Mouse (Mus musculus): Measurements from ENCODE around the gene Mdk. TPM values are rescaled to one million over a fixed set of nuclear protein-coding genes. Genes with fewer than 3 reads are reported as not detected.

Mdk gene
- polyA plus RNA-seq, 1 experiment from 2014 or later = 50.1 TPM

DNA sequence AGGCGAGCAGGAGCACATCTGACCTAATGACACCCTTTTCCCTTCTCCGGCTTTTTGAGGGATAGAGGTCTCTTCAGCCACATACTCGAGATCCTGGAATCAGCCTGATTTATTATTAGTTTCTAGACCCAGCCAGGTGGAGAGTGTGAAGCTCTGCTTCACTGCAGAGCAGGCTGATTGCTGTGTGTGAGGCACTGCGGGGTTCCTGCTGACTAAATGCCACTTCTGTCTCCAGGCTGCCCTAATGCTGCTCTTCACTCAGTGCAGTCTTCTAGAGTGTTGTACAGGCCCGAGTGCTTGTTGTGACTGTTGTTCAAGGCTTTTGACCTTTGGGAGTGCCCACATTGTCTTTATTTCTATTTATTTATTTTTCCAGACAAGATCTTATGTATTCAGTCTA lies 29.8 kb downstream of the Mdk start:
- WGBS (ENCODE audit: insufficient replicate concordance) = 71% methylated on average over 5 of the region's 5 CpGs
- Histone ChIP-seq H3K4me1 (replicated peaks) (peaks cover 9% of the 10 kb centered on the region; the same call in 1 of the 2 replicates), H3K27me3 (no peaks in the 10 kb centered on the region), H3K9ac (no peak overlapping the region), H3K4me3 (replicated peaks) (no peak overlapping the region), H3K27ac (no peak overlapping the region), H3K36me3 (peaks cover 20% of the 10 kb centered on the region), H3K9me3 (replicated peaks) (no peaks in the 10 kb centered on the region), H3K4me2 (no peak overlapping the region)
- ATAC-seq (ENCODE audit: low read depth) (no peak), DNase-seq (no peak)

DNA sequence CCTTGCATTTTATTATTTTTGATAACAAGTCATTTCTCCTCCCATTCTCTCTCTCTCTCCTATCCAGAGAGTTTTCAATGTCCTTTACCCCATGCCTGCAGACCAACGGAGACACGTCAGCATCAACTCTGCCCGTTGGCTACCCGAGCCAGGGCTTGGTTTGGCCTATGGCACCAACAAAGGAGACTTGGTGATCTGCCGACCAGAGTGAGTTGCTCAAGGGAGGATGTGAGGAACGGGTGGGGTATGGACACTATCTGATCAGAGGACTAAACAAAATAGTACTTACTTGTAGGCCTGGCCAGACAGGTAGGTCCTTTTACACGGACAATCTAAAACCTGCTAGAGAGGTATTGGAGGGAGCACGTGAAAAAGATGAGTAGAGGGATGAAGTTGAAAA lies 31.7 kb downstream of the Mdk start:
- H3K9me3 ChIP-seq (replicated peaks) = no peaks in the 10 kb centered on the region
- H3K27ac ChIP-seq = no peak overlapping the region
- H3K4me1 ChIP-seq (replicated peaks) = peaks cover 6% of the 10 kb centered on the region; the same call in 1 of the 2 replicates
- no peak overlapping the region for H3K9ac ChIP-seq
- ATAC-seq (ENCODE audit: low read depth) (no peak), DNase-seq (no peak)
- H3K4me3 ChIP-seq (replicated peaks) = no peak overlapping the region
- no peak overlapping the region for H3K4me2 ChIP-seq
- peaks cover 16% of the 10 kb centered on the region for H3K36me3 ChIP-seq
- 73% methylated on average over 8 of the region's 8 CpGs for WGBS (ENCODE audit: insufficient replicate concordance)
- no peaks in the 10 kb centered on the region for H3K27me3 ChIP-seq

DNA sequence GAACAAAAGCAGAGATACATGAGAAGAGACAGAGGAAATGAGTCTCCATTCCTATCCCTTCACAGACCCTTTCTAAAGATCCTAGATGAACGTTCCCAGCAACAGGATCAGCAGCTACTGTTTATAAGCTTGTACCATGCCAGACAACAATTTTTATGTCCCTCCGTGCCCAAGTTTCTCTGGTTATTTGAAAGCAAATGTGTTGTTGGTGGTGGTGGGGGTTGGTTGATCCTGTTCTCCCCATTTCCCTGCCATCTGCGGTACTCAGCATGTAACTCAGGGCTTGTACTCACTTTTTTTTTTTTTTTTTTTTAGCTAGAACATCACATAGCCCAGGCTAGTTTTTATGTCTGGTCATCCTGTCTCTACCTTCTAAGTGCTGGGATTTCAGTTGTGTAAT lies 33.0 kb downstream of the Mdk start:
- no peak overlapping the region for H3K27ac ChIP-seq
- peaks cover 16% of the 10 kb centered on the region for H3K36me3 ChIP-seq
- H3K4me2 ChIP-seq = no peak overlapping the region
- H3K27me3 ChIP-seq = no peaks in the 10 kb centered on the region
- no peaks in the 10 kb centered on the region for H3K4me1 ChIP-seq (replicated peaks)
- no peak overlapping the region for H3K9ac ChIP-seq
- 79% methylated on average over 3 of the region's 3 CpGs for WGBS (ENCODE audit: insufficient replicate concordance)
- H3K9me3 ChIP-seq (replicated peaks) = no peaks in the 10 kb centered on the region
- no peak for DNase-seq
- no peak for ATAC-seq (ENCODE audit: low read depth)
- no peak overlapping the region for H3K4me3 ChIP-seq (replicated peaks)

DNA sequence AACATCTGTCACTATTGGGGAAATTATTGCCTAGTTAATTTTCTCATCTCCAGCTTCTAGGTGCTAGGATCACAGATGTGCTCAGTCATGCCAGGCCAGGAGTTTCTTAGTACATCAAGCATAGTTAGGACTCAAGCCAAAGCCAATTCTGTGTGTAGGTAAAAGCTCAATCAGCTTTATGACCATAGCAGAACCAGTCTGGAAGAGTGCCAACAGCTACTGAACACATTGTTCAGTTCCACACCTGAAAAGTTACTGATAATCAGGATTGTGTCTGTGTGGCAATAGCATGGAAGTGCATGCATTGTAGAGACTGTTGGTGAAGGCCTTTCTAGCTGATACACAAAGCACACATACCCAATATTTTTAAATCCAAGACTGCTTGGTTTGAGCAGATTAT lies 34.1 kb downstream of the Mdk start:
- no peak for ATAC-seq (ENCODE audit: low read depth)
- H3K27me3 ChIP-seq = no peaks in the 10 kb centered on the region

DNA sequence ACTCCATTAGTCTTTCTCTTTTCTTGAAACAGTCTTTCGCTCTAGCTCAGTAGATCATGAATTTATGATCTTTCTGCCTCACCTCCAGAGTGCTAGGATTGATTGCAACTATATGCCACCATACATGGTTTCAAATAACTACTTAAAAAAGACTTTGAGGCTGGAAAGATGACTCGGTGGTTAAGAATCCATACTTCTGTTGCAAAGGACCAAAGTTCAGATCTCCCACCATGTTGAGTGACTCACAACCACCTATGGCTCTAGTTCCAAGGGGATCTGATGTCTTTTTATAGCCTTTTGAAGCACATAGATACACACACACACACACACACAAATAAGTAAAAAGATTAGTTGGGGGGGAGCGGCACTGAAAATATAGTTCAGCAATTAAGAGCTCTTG lies 36.7 kb downstream of the Mdk start:
- Histone ChIP-seq H3K4me3 (replicated peaks) (no peak overlapping the region), H3K4me2 (no peak overlapping the region), H3K27me3 (no peaks in the 10 kb centered on the region), H3K9me3 (replicated peaks) (no peaks in the 10 kb centered on the region), H3K4me1 (replicated peaks) (no peaks in the 10 kb centered on the region), H3K36me3 (peaks cover 4% of the 10 kb centered on the region), H3K27ac (no peak overlapping the region), H3K9ac (no peak overlapping the region)
- ATAC-seq (ENCODE audit: low read depth) (no peak), DNase-seq (no peak)
- WGBS (ENCODE audit: insufficient replicate concordance) = 84% methylated on average over 3 of the region's 3 CpGs

More for the DNA sequence above, 34.1 kb downstream of the Mdk start:
- Histone ChIP-seq H3K4me3 (replicated peaks) (no peak overlapping the region), H3K4me1 (replicated peaks) (no peaks in the 10 kb centered on the region), H3K9ac (no peak overlapping the region), H3K9me3 (replicated peaks) (no peaks in the 10 kb centered on the region), H3K36me3 (peaks cover 16% of the 10 kb centered on the region), H3K27ac (no peak overlapping the region), H3K4me2 (no peak overlapping the region)
- no peak for DNase-seq

DNA sequence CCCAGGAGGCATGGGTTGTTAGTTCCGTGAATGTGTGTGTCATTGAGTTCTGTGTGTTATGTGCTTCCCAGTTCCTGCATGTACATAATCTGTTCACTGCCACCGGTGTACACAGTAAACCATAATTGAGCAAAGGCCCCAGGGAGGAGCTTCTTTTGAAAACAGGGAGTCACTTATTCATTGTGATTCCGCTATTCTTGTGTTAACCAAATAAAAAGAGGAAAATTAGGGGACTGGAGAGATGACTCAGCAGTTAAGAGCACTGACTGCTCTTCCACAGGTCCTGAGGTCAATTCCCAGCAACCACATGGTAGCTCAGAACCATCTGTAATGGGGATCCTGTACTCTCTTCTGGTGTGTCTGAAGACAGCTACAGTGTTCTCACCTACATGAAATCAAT lies 37.4 kb downstream of the Mdk start:
- 86% methylated on average over 3 of the region's 3 CpGs for WGBS (ENCODE audit: insufficient replicate concordance)
- Histone ChIP-seq H3K27ac (no peak overlapping the region), H3K4me2 (no peak overlapping the region), H3K4me1 (replicated peaks) (no peaks in the 10 kb centered on the region), H3K27me3 (no peaks in the 10 kb centered on the region), H3K36me3 (no peaks in the 10 kb centered on the region; the same call in 1 of the 2 replicates), H3K4me3 (replicated peaks) (no peak overlapping the region), H3K9ac (no peak overlapping the region), H3K9me3 (replicated peaks) (no peaks in the 10 kb centered on the region)
- no peak for DNase-seq
- ATAC-seq (ENCODE audit: low read depth) = no peak

DNA sequence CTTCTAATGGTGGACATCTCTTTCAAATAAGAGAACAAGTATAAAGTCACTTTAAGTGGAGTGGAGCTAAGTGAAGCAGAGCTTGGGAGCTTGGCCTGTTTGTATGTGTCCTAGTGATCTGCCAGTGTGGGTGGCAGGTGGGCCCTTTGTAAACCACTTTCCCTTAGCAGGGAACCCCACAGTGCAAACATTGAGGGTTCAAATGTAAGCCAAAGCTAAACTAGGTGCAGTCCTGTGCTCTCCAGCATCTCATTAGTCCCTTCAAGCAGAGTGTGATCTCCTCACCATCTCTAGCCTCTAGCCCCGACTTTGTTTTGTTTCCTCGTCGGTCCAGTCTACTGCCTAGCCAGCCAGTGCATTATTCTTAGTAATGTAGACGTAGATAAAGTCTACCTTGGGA lies 47.5 kb downstream of the Mdk start:
- no peak for ATAC-seq (ENCODE audit: low read depth)
- DNase-seq = no peak
- Histone ChIP-seq H3K4me2 (no peak overlapping the region), H3K4me3 (replicated peaks) (no peak overlapping the region), H3K4me1 (replicated peaks) (0 out of 2 replicates have a peak, but pooled peaks cover 4% of the 10 kb centered on the region), H3K27ac (no peak overlapping the region), H3K36me3 (peaks cover 16% of the 10 kb centered on the region), H3K9ac (no peak overlapping the region), H3K27me3 (no peaks in the 10 kb centered on the region), H3K9me3 (replicated peaks) (no peaks in the 10 kb centered on the region)
- WGBS (ENCODE audit: insufficient replicate concordance) = 79% methylated on average over 4 of the region's 4 CpGs

DNA sequence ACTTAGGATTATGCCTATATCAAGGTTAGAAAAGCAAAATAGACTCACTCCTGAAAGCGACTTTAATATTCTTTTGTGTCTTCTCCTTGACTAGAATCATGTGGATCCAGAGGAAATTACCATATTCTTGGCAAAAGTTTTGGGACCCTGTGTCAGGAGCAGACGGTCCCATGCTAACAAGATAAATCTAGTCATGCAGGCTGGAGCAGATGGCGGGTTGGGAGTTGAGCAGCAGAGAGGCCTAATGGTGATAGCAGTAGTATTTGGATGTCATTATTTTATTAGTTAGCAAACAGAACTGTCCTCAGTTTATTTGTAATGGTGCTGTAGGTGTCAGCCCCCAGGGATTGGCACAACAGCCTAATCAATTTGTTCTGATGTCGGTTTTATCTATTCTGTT lies 48.1 kb downstream of the Mdk start:
- WGBS (ENCODE audit: insufficient replicate concordance) = 62% methylated on average over 4 of the region's 4 CpGs
- Histone ChIP-seq H3K36me3 (peaks cover 16% of the 10 kb centered on the region), H3K27me3 (no peaks in the 10 kb centered on the region), H3K4me1 (replicated peaks) (peaks cover 9% of the 10 kb centered on the region), H3K4me2 (no peak overlapping the region), H3K27ac (no peak overlapping the region), H3K9me3 (replicated peaks) (no peaks in the 10 kb centered on the region), H3K9ac (no peak overlapping the region), H3K4me3 (replicated peaks) (no peak overlapping the region)
- ATAC-seq (ENCODE audit: low read depth) (no peak), DNase-seq (no peak)

Small RNA genes lying within 50 kb of the gene (microRNA-seq; reads per million reads assigned to microRNA genes)
- not detected for gene Mir6999

Other genes with a start within 250 kb of the Mdk start
- 10.6 and 12.5 TPM in 2 replicates for gene Atg13, start 221.7 kb downstream of the Mdk start, polyA plus RNA-seq (2015; fragmentation: Nextera tagmentation; extraction: Ambion mirVana)
- 8.0 and 8.5 TPM in 2 replicates for gene Harbi1, start 221.4 kb downstream of the Mdk start, polyA plus RNA-seq (2015; fragmentation: Nextera tagmentation; extraction: Ambion mirVana)
- 4.6 and 5.8 TPM in 2 replicates for gene Ambra1, start 202.2 kb downstream of the Mdk start, polyA plus RNA-seq (2015; fragmentation: Nextera tagmentation; extraction: Ambion mirVana)
- 0.07 and 0.09 TPM in 2 replicates for gene Chrm4, start 5.0 kb downstream of the Mdk start, polyA plus RNA-seq (2015; fragmentation: Nextera tagmentation; extraction: Ambion mirVana)
- 0.80 and 0.89 TPM in 2 replicates for gene Gm9821, start 13.4 kb upstream of the Mdk start, polyA plus RNA-seq (2015; fragmentation: Nextera tagmentation; extraction: Ambion mirVana)
- 24.7 and 28.0 TPM in 2 replicates for gene Dgkz, start 43.6 kb upstream of the Mdk start, polyA plus RNA-seq (2015; fragmentation: Nextera tagmentation; extraction: Ambion mirVana)
- gene Creb3l1, start 92.2 kb upstream of the Mdk start, polyA plus RNA-seq (2015; fragmentation: Nextera tagmentation; extraction: Ambion mirVana) = 1.1 and 1.4 TPM in 2 replicates
- gene Phf21a, start 160.8 kb upstream of the Mdk start, polyA plus RNA-seq (2015; fragmentation: Nextera tagmentation; extraction: Ambion mirVana) = 2.4 and 3.8 TPM in 2 replicates